Mouse (Mus musculus) gastrocnemius, postnatal 10 days (tissue): ENCODE data around the gene Accs. TPM values are rescaled to one million over a fixed set of nuclear protein-coding genes. Genes with fewer than 3 reads are reported as not detected.

ENCODE experiments used
- DNase-seq: peaks from one replicate; pipeline ENCODE4 v3.0.0; 2021; ENCODE audit warnings: mixed read lengths
- long read RNA-seq, 2 experiments: library from polyadenylated mRNA; stranded (forward); transcript quantifications; one replicate each; pipeline ENCODE4 v2.0.0; 2021
- total RNA-seq, 2 experiments: library from RNA; stranded (reverse); gene quantifications; 2 replicates each; pipeline ENCODE4 v1.2.3; 2021

The Accs gene
- total RNA-seq, result 1 to 10 TPM; 4.2 to 6.2 TPM
- long read RNA-seq, experiment 1, partial matches to known transcripts, result 0 of 3 reads
- long read RNA-seq, experiment 1, other reads (novel, unspliced or antisense), result 2 of 3 reads
- long read RNA-seq, experiment 2, partial matches to known transcripts, result 0 of 4 reads
- long read RNA-seq, experiment 2, other reads (novel, unspliced or antisense), result 3 of 4 reads

DNA sequence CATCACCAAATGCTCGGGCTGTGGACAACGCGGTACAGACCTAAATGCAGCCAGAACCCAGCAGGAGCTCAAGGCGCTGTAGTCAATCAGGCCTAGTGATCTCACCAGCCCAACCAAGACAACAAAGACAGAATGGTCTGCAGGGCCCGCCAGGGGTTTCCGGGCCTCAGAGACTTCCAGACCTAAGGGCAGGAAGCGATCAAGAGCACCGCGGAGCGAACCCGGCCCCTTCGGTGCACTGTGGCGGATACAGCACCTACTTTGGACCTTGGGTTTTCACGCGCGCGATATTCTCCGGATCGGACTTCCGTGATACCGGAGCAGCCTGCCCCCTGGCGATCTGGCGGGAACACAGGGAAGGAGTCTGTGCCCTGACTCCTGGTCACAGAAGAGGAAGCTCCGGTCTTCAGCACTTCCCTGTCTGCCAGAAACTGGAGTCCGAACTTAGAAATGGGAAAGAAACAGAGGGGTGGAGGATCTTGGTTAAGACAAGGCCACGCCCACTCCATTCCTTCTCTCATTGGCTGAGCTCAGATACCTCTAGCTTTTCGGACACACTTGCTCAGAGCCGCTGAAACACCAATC, at the start of gene Accs:
TSS of gene Accs (minus strand) at position 439 of the 585 bp plus-strand sequence.
- DNase-seq, result peak; percentile 73

DNA sequence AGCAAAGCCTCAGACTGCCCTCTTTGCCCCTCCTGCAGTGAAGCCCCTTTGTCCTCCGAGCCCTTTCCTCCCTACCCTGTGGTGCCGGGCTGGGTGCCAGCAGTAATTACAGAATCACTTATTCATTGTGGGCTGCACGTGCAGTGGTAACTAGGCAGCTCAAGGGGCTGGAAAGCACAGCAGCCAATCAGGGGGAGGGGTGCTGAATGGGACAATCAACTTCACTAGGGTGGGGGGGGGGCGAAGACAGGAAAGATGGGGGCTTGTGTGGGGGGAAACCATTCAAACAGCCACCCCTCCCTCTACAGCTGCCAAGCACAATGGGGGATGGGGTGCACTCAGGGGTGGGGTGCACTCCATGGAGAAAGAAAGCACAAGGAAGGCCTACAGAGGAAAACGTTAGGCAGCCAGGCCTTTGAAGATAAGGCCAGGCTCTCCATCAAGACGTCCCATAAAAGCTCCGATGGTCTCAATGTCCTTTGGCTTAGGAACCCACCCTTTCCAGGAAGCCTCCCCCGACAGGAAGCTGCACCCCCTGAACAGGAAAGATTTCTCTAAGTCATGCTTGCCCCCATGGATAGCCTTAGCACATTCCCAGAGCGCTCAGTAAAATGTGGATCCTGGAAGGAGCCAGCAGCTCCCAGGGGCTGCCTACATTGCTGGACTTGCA, 42.0 kb upstream of the Accs start:
- DNase-seq, result peak; percentile 39

DNA sequence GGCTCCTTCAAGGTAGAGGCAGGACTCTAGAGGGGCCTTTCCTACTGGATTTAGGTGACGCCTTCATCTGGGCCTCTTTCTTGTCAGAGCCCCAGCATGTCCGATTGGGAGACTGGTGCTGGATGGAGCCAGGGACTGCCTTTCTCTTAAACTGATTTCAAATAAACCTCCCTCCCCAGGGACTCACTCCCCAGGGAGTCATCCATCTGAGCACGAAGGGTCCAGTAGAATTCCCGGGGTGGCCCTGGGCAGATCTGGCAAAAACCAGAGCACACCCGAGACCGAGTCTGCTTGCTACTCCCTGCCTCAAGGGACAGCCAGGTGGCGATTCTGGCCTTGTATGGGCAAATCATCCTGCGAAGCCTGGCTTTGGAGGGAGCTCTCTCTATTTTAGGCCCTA, 40.4 kb upstream of the Accs start:
- DNase-seq, result no peak

GRCm38 (mm10) chr2:93889071-93889470, 39.3 kb upstream of the Accs start:
- no peak for DNase-seq

DNA sequence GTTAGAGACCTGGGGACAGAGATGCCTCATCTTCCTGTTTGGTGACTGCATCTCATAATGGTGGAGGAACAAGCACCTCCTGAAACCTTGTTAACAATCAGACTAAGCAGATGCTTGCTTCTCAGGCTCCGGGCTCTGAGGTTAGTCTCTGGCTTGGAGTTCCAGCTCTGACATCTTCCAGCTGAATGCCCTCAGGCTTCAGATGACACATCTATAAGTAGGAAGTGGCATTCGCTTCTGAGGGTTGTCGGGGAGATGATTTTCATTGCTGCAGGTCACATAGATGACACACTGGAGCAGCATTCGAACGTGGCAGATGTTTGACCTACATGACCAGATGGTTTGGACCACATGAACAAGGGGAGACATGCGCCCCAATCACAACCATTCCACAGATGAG, 38.6 kb upstream of the Accs start:
- no peak for DNase-seq

GRCm38 (mm10) chr2:93887273-93887672, 37.5 kb upstream of the Accs start:
- no peak for DNase-seq

- DNase-seq, result no peak
These were observed 36.5 kb upstream of the Accs start for GRCm38 (mm10) chr2:93886013-93886794.

DNA sequence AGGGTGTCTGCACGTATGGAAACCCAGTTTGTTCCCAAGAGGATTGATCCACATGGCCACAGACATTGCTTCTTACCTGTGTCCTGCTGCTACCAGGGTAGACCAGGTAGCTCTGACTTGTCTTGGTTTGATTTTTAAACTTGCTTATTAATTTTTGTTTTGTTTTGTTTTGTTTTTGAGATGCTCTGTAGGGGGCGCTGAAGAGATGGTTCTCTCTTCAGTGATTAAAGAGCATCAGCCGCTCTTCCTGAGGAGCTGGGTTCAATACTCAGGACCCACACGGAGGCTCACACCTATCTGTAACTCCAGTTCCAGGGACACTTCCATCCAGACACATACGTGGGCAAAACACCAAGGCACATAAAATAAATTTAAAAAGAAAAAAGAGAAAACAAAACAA, 33.3 kb upstream of the Accs start:
- no peak for DNase-seq

DNA sequence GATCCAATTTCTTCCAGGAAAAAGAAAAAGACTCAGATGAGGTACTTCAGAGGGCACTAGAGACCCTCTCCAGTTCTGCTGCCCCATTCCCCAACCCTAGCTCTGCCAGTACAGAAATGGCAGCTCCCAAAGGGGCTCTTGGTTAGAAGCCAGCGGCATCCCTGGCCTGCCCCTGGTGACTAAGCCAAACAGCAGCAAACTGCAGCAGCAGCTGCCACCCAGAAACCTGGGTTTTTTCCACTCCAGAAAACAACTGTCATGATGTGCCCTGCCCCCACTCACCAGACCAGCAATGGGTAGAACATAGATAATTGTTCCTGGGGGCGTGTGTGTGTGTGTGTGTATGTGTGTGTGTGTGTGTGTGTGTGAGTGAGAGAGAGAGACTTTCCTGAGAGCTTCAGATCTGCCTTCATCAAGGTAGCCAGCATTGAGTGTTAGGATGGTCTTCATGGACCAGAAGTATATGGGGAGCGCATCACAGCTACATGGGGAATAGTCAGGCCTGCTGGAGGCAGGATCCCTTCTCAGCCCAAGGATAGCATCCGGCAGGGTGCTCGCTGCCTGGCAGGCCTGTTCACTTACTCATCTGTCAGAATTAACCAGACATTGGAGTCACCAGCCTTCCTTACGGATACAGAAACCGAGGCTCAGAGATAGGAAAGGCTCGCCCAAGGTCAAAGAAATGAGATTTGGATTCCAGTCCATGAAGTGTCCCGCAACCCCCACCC, 32.1 kb upstream of the Accs start:
- peak; percentile 23 for DNase-seq

- no peak for DNase-seq
These were observed 31.2 kb upstream of the Accs start for GRCm38 (mm10) chr2:93880981-93881380.

GRCm38 (mm10) chr2:93880450-93880849, 30.7 kb upstream of the Accs start:
- no peak for DNase-seq

- no peak for DNase-seq
These were observed 27.3 kb upstream of the Accs start for GRCm38 (mm10) chr2:93877005-93877404.

- DNase-seq, result no peak
These were observed 24.9 kb upstream of the Accs start for GRCm38 (mm10) chr2:93874606-93875005.

GRCm38 (mm10) chr2:93874227-93874514, 24.4 kb upstream of the Accs start:
- no peak for DNase-seq

GRCm38 (mm10) chr2:93873449-93874226, 23.9 kb upstream of the Accs start:
- DNase-seq, result no peak

DNA sequence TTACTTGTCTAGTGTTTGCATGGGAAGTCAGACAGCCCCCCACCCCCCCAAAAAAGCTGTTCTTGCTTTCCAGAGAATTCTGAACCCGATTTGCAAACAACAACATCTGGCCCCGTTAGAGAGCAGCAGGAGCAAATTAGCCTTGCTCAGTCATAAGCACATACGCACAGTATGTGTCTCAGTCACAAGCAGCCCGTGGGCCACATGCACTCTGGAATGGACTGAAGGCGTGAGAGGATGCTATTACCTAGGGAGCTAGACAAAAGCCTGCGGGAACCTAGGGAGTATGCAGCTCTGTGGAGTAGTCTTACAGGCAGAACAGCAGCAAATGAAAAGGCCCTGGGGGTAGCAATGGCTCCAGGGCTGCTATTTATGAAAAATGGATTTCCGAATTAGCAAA, 22.5 kb upstream of the Accs start:
- DNase-seq, result no peak

- DNase-seq, result no peak
These were observed 21.7 kb upstream of the Accs start for GRCm38 (mm10) chr2:93871411-93871925.

- DNase-seq, result peak; percentile 70
These were observed 21.1 kb upstream of the Accs start for GRCm38 (mm10) chr2:93870842-93871241.

DNA sequence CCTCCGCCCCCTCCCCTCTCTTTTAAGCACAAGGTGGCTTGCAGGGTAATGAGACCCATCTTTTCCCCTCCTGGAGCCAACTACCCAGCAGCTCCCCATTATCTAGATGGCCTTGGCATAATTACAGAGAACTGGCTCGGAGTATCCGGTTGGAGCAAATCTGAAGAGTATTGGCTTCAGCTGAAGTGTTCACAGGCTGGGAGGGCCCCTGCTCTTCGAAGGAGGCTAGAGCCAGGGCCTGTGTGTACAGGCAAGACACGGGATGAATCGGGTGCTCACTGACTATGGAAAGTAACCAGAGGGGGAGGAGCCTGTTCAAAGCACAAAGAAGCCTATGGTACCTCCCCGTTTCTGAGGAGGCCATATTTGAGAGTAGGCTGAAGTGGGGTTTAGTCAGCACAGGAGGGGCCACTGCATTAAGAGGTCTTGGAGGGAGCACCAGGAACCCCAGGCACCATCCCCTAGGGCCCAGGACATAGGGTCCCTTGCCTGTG, 19.4 kb upstream of the Accs start, which contains the start of gene Accsl:
TSS of gene Accsl (minus strand) at position 51 of the 494 bp plus-strand sequence.
- DNase-seq, result no peak

DNA sequence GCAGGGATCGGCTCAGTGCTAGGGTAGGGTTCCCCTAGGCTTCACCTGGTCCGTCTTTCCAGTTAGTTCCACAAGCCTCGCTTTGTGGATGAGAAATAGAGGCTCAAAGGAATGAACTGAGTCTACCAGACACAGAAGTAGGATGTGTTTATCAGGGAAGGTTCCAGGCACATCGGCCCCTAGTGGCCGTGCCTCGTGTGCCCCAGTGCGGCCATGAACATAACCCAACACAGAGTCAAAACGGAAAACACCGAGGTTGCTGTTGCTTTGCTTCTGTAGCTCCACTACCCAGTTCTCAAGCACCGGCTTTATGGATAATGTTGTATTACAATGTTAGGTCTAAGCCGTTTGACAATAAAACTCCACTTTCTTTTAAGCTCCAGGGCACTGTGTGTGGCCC, 18.8 kb upstream of the Accs start:
- no peak for DNase-seq

GRCm38 (mm10) chr2:93863229-93863628, 13.5 kb upstream of the Accs start:
- DNase-seq, result no peak
